Mouse (Mus musculus) midbrain, embryonic 14.5 days (tissue): Measurements from ENCODE around the gene Slc25a45. TPM values are rescaled to one million over a fixed set of nuclear protein-coding genes. Genes with fewer than 3 reads are reported as not detected.

Source experiments
- ATAC-seq: fragments of 200-750 bp; cut with Nextera tagmentation; 2 replicates; pipeline ENCODE4 v1.8.0; 2017; ENCODE audit warnings: moderate number of reproducible peaks, moderate library complexity; ENCODE audit not compliant: low FRiP score, low TSS enrichment
- DNase-seq: peaks from one replicate; pipeline ENCODE4 v3.0.0-alpha.2; 2015
- H3K27ac ChIP-seq: fragments of 300-500 bp; sonication (generic); replicated peaks from 2 replicates; pipeline ENCODE4 v1.5.1; 2014; ENCODE audit warnings: mild to moderate bottlenecking, low read depth, low read length, moderate library complexity
- H3K27me3 ChIP-seq: fragments of 300-500 bp; sonication (generic); 2 replicates; pipeline ENCODE4 v1.6.1; 2014; ENCODE audit warnings: low read length, control low read depth, mixed read lengths; ENCODE audit not compliant: control insufficient read depth, insufficient read depth
- H3K36me3 ChIP-seq: fragments of 300-500 bp; sonication (generic); 2 replicates; pipeline ENCODE4 v1.6.1; 2014; ENCODE audit warnings: low read length, control low read depth; ENCODE audit not compliant: control insufficient read depth, insufficient read depth
- H3K4me1 ChIP-seq: fragments of 300-500 bp; sonication (generic); 2 replicates; pipeline ENCODE4 v1.6.1; 2014; ENCODE audit warnings: mild to moderate bottlenecking, antibody characterized with exemption, low read length, control low read depth; ENCODE audit not compliant: control insufficient read depth, insufficient read depth
- H3K4me2 ChIP-seq: fragments of 300-500 bp; sonication (generic); 2 replicates; pipeline ENCODE4 v1.6.1; 2014; ENCODE audit warnings: mild to moderate bottlenecking, low read length, moderate library complexity
- H3K4me3 ChIP-seq: fragments of 300-500 bp; sonication (generic); replicated peaks from 2 replicates; pipeline ENCODE4 v1.5.1; 2014; ENCODE audit warnings: low read depth, low read length
- H3K9ac ChIP-seq: fragments of 300-500 bp; sonication (generic); replicated peaks from 2 replicates; pipeline ENCODE4 v1.6.1; 2014; ENCODE audit warnings: mild to moderate bottlenecking, low read length, moderate library complexity
- H3K9me3 ChIP-seq: fragments of 300-500 bp; sonication (generic); 2 replicates; pipeline ENCODE4 v1.6.1; 2016; ENCODE audit warnings: low read length, control low read depth, mixed read lengths; ENCODE audit not compliant: control insufficient read depth
- WGBS: fragments of 180-500 bp; shearing (Covaris S2); extraction: QIAGEN DNeasy Blood & Tissue Kit; methylation state at CpG from one replicate; pipeline ENCODE4 v1.1.7; 2014; 5-methylcytosine and 5-hydroxymethylcytosine counted together
- polyA plus RNA-seq: library from polyadenylated mRNA; unstranded; fragments of >200 nt; fragmentation: Nextera tagmentation; extraction: Ambion mirVana; gene quantifications from 2 replicates; pipeline ENCODE4 v1.2.1, GENCODE M21; 2014

Slc25a45 gene
- polyA plus RNA-seq, 1 experiment from 2014 or later = 1.2 TPM

DNA sequence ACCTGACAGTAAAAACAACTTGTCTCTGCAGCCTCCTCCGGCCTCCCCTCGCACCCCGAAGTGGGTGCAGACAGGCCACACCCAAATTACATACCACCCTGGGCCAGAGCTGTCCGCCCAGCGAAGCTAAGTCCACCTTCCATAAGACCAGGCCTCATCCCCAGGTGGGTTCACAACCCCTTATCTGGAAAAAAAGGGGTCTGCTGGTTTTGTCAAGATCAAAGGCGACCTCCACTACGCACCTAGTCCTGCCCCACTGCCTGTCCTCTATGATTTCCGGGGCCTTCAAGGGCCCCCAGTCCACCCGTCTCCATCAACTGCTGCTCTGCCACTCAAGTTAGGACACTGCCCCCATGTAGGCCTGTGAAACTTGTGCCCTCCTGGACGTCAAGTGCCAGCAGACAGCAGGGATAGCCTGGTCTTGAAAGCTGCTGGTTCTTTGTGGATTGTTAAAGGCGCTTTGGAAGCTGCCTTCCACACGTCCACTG, 32.7 kb upstream of the Slc25a45 start:
- H3K27me3 ChIP-seq = no peaks in the 10 kb centered on the region
- no peak overlapping the region; the same call in 1 of the 2 replicates for H3K4me3 ChIP-seq
- no peaks in the 10 kb centered on the region for H3K9me3 ChIP-seq
- H3K4me2 ChIP-seq = peak overlapping the region; percentile 81
- H3K4me1 ChIP-seq = peaks cover 50% of the 10 kb centered on the region
- no peak for ATAC-seq
- H3K27ac ChIP-seq = peak overlapping the region; percentile 96
- H3K9ac ChIP-seq = no peak overlapping the region
- 81% methylated on average over 12 of the region's 12 CpGs for WGBS
- H3K36me3 ChIP-seq = no peaks in the 10 kb centered on the region
- DNase-seq = no peak

DNA sequence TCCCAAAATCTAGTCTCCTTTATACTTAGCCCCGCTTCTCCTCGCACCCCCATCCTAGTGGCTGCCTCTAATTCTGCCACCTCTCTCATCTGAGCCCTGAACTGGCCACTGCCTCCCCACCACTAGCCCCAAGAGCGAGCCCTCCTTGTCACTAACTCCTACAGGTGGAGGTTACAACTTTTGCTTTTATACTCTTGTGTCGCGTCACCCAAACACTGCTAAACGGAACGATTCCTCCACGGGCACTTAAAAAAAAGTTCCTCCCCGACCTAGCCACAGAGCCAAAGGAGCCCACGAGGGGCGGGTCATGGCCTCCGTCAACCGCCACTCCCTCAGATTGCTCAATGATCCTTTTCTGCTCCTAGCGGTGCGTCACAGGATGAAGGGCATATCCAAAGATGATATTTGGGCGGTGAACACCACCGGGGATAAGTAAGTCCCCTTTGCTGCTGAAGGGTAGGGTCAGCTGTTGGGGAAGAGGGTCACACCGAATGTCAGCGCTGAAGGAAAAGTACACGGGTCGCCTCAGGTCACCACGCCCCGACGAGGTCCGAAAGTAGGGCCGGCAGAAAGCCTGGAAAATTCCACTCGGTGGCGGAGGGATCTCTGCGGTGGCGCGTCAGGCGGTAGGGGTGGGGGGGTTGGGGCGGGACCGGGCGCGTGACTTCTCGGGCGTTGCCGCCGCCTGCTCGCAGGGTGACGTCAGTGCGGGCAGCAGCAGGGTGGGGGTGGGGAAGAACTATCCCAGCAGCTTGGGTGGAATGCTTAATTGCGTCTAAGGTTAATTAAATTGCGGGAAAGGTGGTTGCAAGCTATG, 32.1 kb upstream of the Slc25a45 start:
- WGBS = 7% methylated on average over 45 of the region's 45 CpGs

DNA sequence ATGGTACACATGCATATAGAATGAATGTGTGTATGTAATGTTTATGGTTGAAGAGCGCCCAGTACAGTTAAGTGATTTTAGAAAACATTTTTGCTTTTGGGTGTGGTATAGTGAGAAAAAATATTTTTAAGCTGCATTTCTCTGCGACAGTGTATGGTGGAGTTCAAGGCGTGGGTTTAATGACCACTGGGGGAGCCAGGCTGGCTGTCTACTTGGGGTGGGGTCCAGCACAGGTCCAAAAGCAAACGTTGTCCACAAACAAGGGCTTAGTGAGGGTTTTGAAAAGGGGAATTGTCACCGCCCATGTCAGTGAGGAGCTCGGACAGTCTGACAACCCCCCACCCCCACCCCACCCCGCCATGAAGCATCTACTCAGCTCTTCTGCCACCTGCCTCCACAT, 31.5 kb upstream of the Slc25a45 start:
- DNase-seq (peak; percentile 58), ATAC-seq (peak; percentile 68)
- WGBS = 0% methylated on average over 7 of the region's 7 CpGs
- Histone ChIP-seq H3K4me2 (peak overlapping the region; percentile 81), H3K36me3 (0 out of 2 replicates have a peak, but pooled peaks cover 2% of the 10 kb centered on the region), H3K27ac (peak overlapping the region; percentile 96), H3K4me1 (peaks cover 53% of the 10 kb centered on the region), H3K4me3 (peak overlapping the region; percentile 34), H3K9me3 (no peaks in the 10 kb centered on the region), H3K27me3 (no peaks in the 10 kb centered on the region), H3K9ac (peak overlapping the region; percentile 60)

More for the DNA sequence above, 32.1 kb upstream of the Slc25a45 start:
- H3K9ac ChIP-seq = peak overlapping the region; percentile 60
- peak; percentile 95 for DNase-seq
- peak overlapping the region; percentile 96 for H3K27ac ChIP-seq
- H3K4me3 ChIP-seq = peak overlapping the region; percentile 34
- no peaks in the 10 kb centered on the region for H3K27me3 ChIP-seq
- no peaks in the 10 kb centered on the region for H3K36me3 ChIP-seq
- H3K9me3 ChIP-seq = no peaks in the 10 kb centered on the region
- H3K4me2 ChIP-seq = peak overlapping the region; percentile 81
- peak; percentile 77 for ATAC-seq
- peaks cover 53% of the 10 kb centered on the region for H3K4me1 ChIP-seq

DNA sequence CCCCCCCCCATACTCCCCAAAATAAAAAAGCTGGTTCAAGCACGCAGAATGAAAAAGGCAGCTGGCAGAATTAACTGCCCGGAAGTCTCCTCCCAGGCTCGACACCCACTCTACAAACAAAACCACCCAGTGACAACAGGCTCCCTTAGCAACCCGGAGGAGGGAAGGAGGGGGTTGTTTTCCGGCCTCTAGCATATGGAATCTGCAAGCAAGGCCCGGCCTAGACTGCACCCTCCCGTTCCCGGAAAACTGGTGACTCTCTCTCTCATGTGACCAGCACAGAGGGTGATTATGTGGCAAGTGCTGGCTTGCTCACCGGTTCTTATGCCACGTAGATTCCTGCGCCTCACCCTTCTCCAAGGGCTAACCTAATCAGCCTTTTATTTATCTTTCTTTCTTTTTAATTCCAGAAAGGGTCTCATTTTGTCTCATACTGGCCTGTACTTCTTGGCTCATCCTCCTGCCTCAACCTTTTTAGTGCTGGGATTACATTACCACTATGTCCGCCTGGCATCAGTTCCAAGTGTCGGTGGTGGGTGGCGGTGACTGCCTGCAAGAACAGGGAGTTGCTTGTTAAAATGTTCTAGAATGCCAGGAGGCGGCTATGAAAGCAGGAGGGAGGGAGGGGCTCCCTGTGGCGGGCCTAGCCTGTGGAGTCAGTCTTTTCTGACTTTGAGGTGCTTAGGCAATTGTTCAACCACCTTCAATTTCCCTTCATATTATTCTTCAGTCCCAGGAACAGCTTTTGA, 30.9 kb upstream of the Slc25a45 start:
- ATAC-seq (peak; percentile 81), DNase-seq (peak; percentile 87)
- Histone ChIP-seq H3K4me1 (peaks cover 53% of the 10 kb centered on the region), H3K27ac (peak overlapping the region; percentile 96), H3K9me3 (no peaks in the 10 kb centered on the region), H3K36me3 (peaks cover 5% of the 10 kb centered on the region; the same call in 1 of the 2 replicates), H3K4me2 (peak overlapping the region; percentile 81), H3K27me3 (no peaks in the 10 kb centered on the region), H3K4me3 (peak overlapping the region; percentile 34), H3K9ac (peak overlapping the region; percentile 60)
- WGBS = 2% methylated on average over 16 of the region's 16 CpGs

DNA sequence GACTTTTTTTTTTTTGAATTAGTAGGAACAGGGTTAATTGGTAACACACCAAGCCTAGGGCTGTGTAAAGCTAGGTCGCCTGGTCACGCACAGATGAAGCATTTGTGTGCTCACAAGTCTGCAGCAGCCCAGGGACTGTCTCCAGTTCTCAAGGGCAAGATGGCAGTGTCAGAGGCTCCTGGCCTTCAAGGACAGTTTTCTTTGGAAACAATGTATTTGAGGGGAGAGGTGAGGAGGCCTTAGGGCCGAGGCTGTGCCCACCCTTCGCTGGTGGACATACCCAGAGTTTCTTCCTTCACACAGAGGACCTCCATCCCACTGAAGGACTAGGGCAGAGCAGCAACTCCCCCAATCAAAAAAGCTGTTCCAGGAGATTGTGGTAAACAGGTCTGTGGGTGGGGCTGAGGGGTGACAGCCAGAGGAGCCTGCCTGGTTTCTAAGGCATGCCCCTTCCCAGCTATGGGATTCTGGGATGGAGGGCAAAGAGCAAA, 30.3 kb upstream of the Slc25a45 start:
- 48% methylated on average over 4 of the region's 4 CpGs for WGBS
- H3K9ac ChIP-seq = 0 out of 2 replicates have a peak overlapping the region, but pooled peaks have one; percentile 60
- peak overlapping the region; percentile 96 for H3K27ac ChIP-seq
- H3K9me3 ChIP-seq = no peaks in the 10 kb centered on the region
- H3K4me2 ChIP-seq = peak overlapping the region; percentile 81
- ATAC-seq (no peak), DNase-seq (no peak)
- no peak overlapping the region for H3K4me3 ChIP-seq
- H3K27me3 ChIP-seq = no peaks in the 10 kb centered on the region
- peaks cover 53% of the 10 kb centered on the region for H3K4me1 ChIP-seq
- peaks cover 11% of the 10 kb centered on the region; the same call in 1 of the 2 replicates for H3K36me3 ChIP-seq

DNA sequence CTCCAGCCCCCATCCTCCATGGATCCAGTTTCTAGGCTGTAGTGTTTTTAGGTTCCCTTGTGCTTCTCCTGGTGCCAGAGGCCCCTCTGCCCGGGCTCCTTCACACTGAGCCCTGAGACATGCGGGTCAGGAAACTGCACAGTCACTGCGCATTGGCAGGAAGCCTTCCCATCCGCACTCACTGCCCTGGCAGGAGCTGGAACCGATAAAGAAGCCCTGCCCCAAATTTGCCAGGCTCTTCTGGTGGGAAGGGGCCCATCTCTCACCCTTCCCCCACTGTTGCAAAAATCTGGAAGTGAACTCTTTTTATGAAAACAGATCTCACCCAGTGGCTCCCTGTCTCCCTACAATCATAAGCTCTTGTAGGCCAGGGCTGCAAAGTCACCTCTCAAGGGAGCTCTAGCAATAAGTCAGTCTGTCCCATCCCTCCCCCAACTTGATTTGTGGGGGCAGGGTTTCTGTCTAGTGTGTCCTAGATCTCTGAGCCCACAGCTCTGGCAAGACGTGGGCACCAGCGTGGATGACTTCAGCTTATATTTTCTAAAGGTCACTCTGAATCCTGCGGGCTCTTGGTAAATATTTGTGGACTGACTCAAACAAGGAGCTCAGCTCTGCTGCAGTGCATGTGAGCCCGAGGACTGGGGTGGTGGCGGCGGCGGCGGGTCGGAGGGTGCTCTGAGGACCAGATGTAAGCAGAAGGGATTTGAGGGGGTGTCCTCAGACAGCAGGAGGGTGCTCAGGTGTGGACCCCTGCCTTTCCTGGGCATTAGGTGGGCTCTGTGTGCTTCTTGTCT, 29.4 kb upstream of the Slc25a45 start:
- Histone ChIP-seq H3K9me3 (no peaks in the 10 kb centered on the region), H3K36me3 (peaks cover 15% of the 10 kb centered on the region; the same call in 1 of the 2 replicates), H3K4me3 (no peak overlapping the region), H3K27ac (peak overlapping the region; percentile 96), H3K9ac (peak overlapping the region; percentile 9; the same call in 1 of the 2 replicates), H3K4me2 (peak overlapping the region; percentile 17), H3K4me1 (peaks cover 53% of the 10 kb centered on the region), H3K27me3 (no peaks in the 10 kb centered on the region)
- ATAC-seq (no peak), DNase-seq (peak; percentile 40)
- WGBS = 69% methylated on average over 14 of the region's 14 CpGs

DNA sequence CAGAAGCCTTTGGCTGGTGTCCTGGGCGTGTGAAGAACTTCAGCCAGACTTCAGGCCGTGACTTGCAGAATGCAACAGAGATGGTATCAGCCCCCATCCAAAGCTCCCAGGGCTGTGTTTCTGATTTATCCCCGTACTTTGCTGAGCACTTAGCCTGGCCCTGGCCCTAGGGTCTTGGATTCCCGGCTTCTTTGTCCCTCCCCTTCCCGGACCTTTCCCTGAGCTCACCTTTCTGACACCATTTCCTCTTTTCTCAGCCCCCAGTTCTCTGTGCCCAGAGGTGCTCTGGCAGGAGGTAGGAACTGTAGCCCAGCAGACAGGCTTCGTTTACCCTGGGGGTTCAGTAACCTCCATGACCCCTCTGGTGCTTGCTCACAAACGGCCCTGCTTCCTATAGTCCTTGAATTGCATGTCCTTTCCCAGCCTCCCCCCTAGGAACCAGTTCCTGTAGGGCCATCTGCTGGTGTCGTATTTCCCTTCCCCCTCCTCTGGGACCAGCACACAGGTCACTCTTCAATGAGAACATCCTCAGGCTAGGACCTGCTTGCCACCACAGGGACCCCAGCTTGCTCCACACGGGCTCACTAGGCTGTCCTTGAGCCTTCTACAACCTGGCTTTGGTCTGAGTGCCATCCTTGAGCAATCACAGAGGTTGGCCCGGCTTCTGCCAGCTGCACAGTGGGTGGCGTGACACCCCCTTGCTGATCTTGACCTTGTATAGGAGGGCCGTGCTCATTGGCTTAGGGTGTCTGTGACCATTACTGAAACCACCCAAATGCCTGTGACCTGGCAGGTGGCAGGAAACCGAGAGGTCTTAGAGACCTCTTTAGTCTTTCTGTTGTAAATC, 28.6 kb upstream of the Slc25a45 start:
- peak overlapping the region; percentile 96 for H3K27ac ChIP-seq
- no peak overlapping the region for H3K4me3 ChIP-seq
- ATAC-seq (no peak), DNase-seq (no peak)
- H3K9me3 ChIP-seq = no peaks in the 10 kb centered on the region
- WGBS = 50% methylated on average over 13 of the region's 13 CpGs
- no peak overlapping the region for H3K9ac ChIP-seq
- no peaks in the 10 kb centered on the region for H3K27me3 ChIP-seq
- H3K4me2 ChIP-seq = peak overlapping the region; percentile 17; the same call in 1 of the 2 replicates
- peaks cover 51% of the 10 kb centered on the region for H3K4me1 ChIP-seq
- H3K36me3 ChIP-seq = peaks cover 15% of the 10 kb centered on the region; the same call in 1 of the 2 replicates
